Mouse (Mus musculus) forebrain, postnatal 0 days (tissue): ENCODE results near the gene Bend3. TPM values are rescaled to one million over a fixed set of nuclear protein-coding genes. Genes with fewer than 3 reads are reported as not detected.
A peak's percentile ranks its signal among the peaks of the same experiment; 100 is the strongest.

Experiments
- ATAC-seq: fragments of 200-750 bp; cut with Nextera tagmentation; 2 replicates; pipeline ENCODE4 v1.8.0; 2017; ENCODE audit warnings: mild to moderate bottlenecking, moderate library complexity
- DNase-seq: peaks from one replicate; pipeline ENCODE4 v3.0.0-alpha.2; 2015
- H3K27ac ChIP-seq: fragments of 300-500 bp; sonication (generic); 2 replicates; pipeline ENCODE4 v1.5.1; 2014; ENCODE audit warnings: low read depth, mild to moderate bottlenecking, antibody characterized with exemption, low read length, moderate library complexity, mixed read lengths
- H3K27me3 ChIP-seq: fragments of 300-500 bp; sonication (generic); 2 replicates; pipeline ENCODE4 v1.6.1; 2014; ENCODE audit warnings: mild to moderate bottlenecking, low read length, mixed read lengths; ENCODE audit not compliant: insufficient read depth
- H3K36me3 ChIP-seq: fragments of 300-500 bp; sonication (generic); 2 replicates; pipeline ENCODE4 v1.6.1; 2014; ENCODE audit warnings: mild to moderate bottlenecking, moderate library complexity; ENCODE audit not compliant: insufficient read depth
- H3K4me1 ChIP-seq: fragments of 300-500 bp; sonication (generic); 2 replicates; pipeline ENCODE4 v1.6.1; 2014; ENCODE audit warnings: antibody characterized with exemption; ENCODE audit not compliant: insufficient read depth
- H3K4me2 ChIP-seq: fragments of 300-500 bp; sonication (generic); 2 replicates; pipeline ENCODE4 v1.6.1; 2014; ENCODE audit warnings: low read depth, mild to moderate bottlenecking, moderate library complexity
- H3K4me3 ChIP-seq: fragments of 300-500 bp; sonication (generic); 2 replicates; pipeline ENCODE4 v1.5.1; 2014; ENCODE audit warnings: low read depth, low read length, mixed read lengths
- H3K9ac ChIP-seq: fragments of 300-500 bp; sonication (generic); 2 replicates; pipeline ENCODE4 v1.6.1; 2014; ENCODE audit warnings: mild to moderate bottlenecking
- H3K9me3 ChIP-seq: fragments of 300-500 bp; sonication (generic); 2 replicates; pipeline ENCODE4 v1.6.1; 2016; ENCODE audit warnings: low read length
- CTCF ChIP-seq: sonication (generic); IDR thresholded peaks from 2 replicates; pipeline ENCODE4 v1.5.1; 2016; ENCODE audit warnings: antibody characterized with exemption, control low read depth, low read depth
- WGBS: fragments of 180-500 bp; shearing (Covaris S2); extraction: QIAGEN DNeasy Blood & Tissue Kit; methylation state at CpG from one replicate; pipeline ENCODE4 v1.1.7; 2014; 5-methylcytosine and 5-hydroxymethylcytosine counted together
- polyA plus RNA-seq: library from polyadenylated mRNA; unstranded; fragments of >200 nt; fragmentation: Nextera tagmentation; extraction: Ambion mirVana; gene quantifications from 2 replicates; pipeline ENCODE4 v1.2.1, GENCODE M21; 2015
- total RNA-seq: library from RNA; depleted of rRNA; stranded (reverse); fragments of >200 nt; gene quantifications from 2 replicates; pipeline ENCODE4 v1.2.3, GENCODE M21; 2014

The Bend3 gene
- total and polyA plus RNA-seq, 2 experiments from 2014 or later = 2.2 to 11.1 TPM

GRCm38 (mm10) chr10:43541153-43541544 lies 62.5 kb downstream of the Bend3 start:
- peaks cover 3% of the 10 kb centered on the region; the same call in 1 of the 2 replicates for H3K36me3 ChIP-seq
- TF ChIP-seq CTCF = no peak
- DNase-seq (no peak), ATAC-seq (no peak)
- no peak overlapping the region for H3K27ac ChIP-seq
- 44% methylated on average over 7 of the region's 8 CpGs for WGBS
- peaks cover 12% of the 10 kb centered on the region for H3K4me1 ChIP-seq
- H3K27me3 ChIP-seq = no peaks in the 10 kb centered on the region
- H3K9me3 ChIP-seq = no peaks in the 10 kb centered on the region
- H3K4me2 ChIP-seq = peak overlapping the region; percentile 58
- H3K9ac ChIP-seq = no peak overlapping the region
- peak overlapping the region; percentile 86 for H3K4me3 ChIP-seq

- ATAC-seq = no peak
- H3K9me3 ChIP-seq = no peaks in the 10 kb centered on the region
- WGBS = 64% methylated on average over 5 of the region's 5 CpGs
Measured at GRCm38 (mm10) chr10:43549411-43549810, 70.8 kb downstream of the Bend3 start.

GRCm38 (mm10) chr10:43550923-43551322 lies 72.3 kb downstream of the Bend3 start:
- 37% methylated on average over 3 of the region's 3 CpGs for WGBS
- no peak for TF ChIP-seq CTCF
- no peak overlapping the region for H3K27ac ChIP-seq

More at GRCm38 (mm10) chr10:43549411-43549810, 70.8 kb downstream of the Bend3 start:
- Histone ChIP-seq H3K9ac (no peak overlapping the region), H3K4me1 (no peaks in the 10 kb centered on the region), H3K27ac (no peak overlapping the region), H3K4me3 (no peak overlapping the region), H3K4me2 (no peak overlapping the region), H3K36me3 (no peaks in the 10 kb centered on the region), H3K27me3 (no peaks in the 10 kb centered on the region)
- peak; percentile 28; the same call in 1 of the 2 replicates for TF ChIP-seq CTCF
- no peak for DNase-seq

GRCm38 (mm10) chr10:43551388-43551787 lies 72.8 kb downstream of the Bend3 start:
- no peaks in the 10 kb centered on the region for H3K9me3 ChIP-seq

More at GRCm38 (mm10) chr10:43550923-43551322, 72.3 kb downstream of the Bend3 start:
- ATAC-seq (no peak), DNase-seq (no peak)
- H3K4me3 ChIP-seq = no peak overlapping the region
- no peaks in the 10 kb centered on the region for H3K4me1 ChIP-seq
- no peaks in the 10 kb centered on the region for H3K9me3 ChIP-seq
- H3K9ac ChIP-seq = no peak overlapping the region
- no peak overlapping the region for H3K4me2 ChIP-seq
- H3K36me3 ChIP-seq = no peaks in the 10 kb centered on the region
- no peaks in the 10 kb centered on the region for H3K27me3 ChIP-seq

GRCm38 (mm10) chr10:43557630-43558165 lies 79.1 kb downstream of the Bend3 start:
- ATAC-seq = no peak
- WGBS = 89% methylated on average over 5 of the region's 5 CpGs

More at GRCm38 (mm10) chr10:43551388-43551787, 72.8 kb downstream of the Bend3 start:
- H3K4me1 ChIP-seq = no peaks in the 10 kb centered on the region
- no peak overlapping the region for H3K4me2 ChIP-seq
- 31% methylated on average over 3 of the region's 3 CpGs for WGBS
- H3K27ac ChIP-seq = no peak overlapping the region
- H3K36me3 ChIP-seq = no peaks in the 10 kb centered on the region
- no peak for ATAC-seq
- no peak for DNase-seq
- no peak overlapping the region for H3K4me3 ChIP-seq
- no peak for TF ChIP-seq CTCF
- no peaks in the 10 kb centered on the region for H3K27me3 ChIP-seq
- no peak overlapping the region for H3K9ac ChIP-seq

GRCm38 (mm10) chr10:43559313-43559712 lies 80.7 kb downstream of the Bend3 start:
- Histone ChIP-seq H3K36me3 (no peaks in the 10 kb centered on the region), H3K4me3 (no peak overlapping the region), H3K27ac (0 out of 2 replicates have a peak overlapping the region, but pooled peaks have one; percentile 2), H3K27me3 (no peaks in the 10 kb centered on the region), H3K4me2 (no peak overlapping the region), H3K9me3 (no peaks in the 10 kb centered on the region), H3K4me1 (no peaks in the 10 kb centered on the region), H3K9ac (no peak overlapping the region)
- no peak for TF ChIP-seq CTCF
- DNase-seq (peak; percentile 32), ATAC-seq (peak; percentile 85)
- 57% methylated on average over 11 of the region's 11 CpGs for WGBS

More at GRCm38 (mm10) chr10:43557630-43558165, 79.1 kb downstream of the Bend3 start:
- Histone ChIP-seq H3K4me1 (no peaks in the 10 kb centered on the region), H3K27ac (no peak overlapping the region), H3K9me3 (no peaks in the 10 kb centered on the region), H3K4me3 (no peak overlapping the region), H3K36me3 (no peaks in the 10 kb centered on the region), H3K27me3 (no peaks in the 10 kb centered on the region), H3K4me2 (no peak overlapping the region), H3K9ac (no peak overlapping the region)
- TF ChIP-seq CTCF = no peak
- DNase-seq = no peak

GRCm38 (mm10) chr10:43560765-43561164 lies 82.1 kb downstream of the Bend3 start:
- Histone ChIP-seq H3K27me3 (no peaks in the 10 kb centered on the region), H3K36me3 (no peaks in the 10 kb centered on the region), H3K27ac (no peak overlapping the region), H3K4me2 (no peak overlapping the region), H3K9me3 (no peaks in the 10 kb centered on the region), H3K4me1 (no peaks in the 10 kb centered on the region), H3K4me3 (no peak overlapping the region), H3K9ac (no peak overlapping the region)
- WGBS = 34% methylated on average over 2 of the region's 2 CpGs
- no peak for TF ChIP-seq CTCF
- DNase-seq (no peak), ATAC-seq (no peak)
